Mouse (Mus musculus): ENCODE results near the gene Fam117a. TPM values are rescaled to one million over a fixed set of nuclear protein-coding genes. Genes with fewer than 3 reads are reported as not detected.

The Fam117a gene
- polyA plus RNA-seq, 1 experiment from 2014 or later: 6.0 TPM

GRCm38 (mm10) chr11:95344181-95344580 lies 7.4 kb downstream of the Fam117a start:
- H3K27me3 ChIP-seq: no peaks in the 10 kb centered on the region
- ATAC-seq (no peak), DNase-seq (ENCODE audit: low read depth, low spot score) (no peak)
- in situ Hi-C loops (cut with MboI; ENCODE audit: low pct_unique_long_range_greater_than_20kb): no loop called here
- TF ChIP-seq CTCF (IDR thresholded peaks at IDR 0.05): no peak
- POLR2A ChIA-PET: no interaction called here
- CTCF ChIA-PET: no interaction called here

- H3K27me3 ChIP-seq: no peaks in the 10 kb centered on the region
- ChIA-PET POLR2A (no interaction called here), CTCF (interaction anchor here (1.1 to 1.2 kb wide), 3 partner anchors 9 to 11 kb away, joined by 3 to 4 read pairs (median 3); no protein-coding TSS in a partner anchor)
- TF ChIP-seq CTCF (IDR thresholded peaks at IDR 0.05): no peak
- in situ Hi-C loops (cut with MboI; ENCODE audit: low pct_unique_long_range_greater_than_20kb): loop anchor here (25.0 kb wide), 1 partner anchor 287 kb away; no protein-coding TSS in a partner anchor
- DNase-seq (ENCODE audit: low read depth, low spot score) (no peak), ATAC-seq (no peak)
These were observed 13.5 kb downstream of the Fam117a start for GRCm38 (mm10) chr11:95350289-95350688.

- ATAC-seq (no peak), DNase-seq (ENCODE audit: low read depth, low spot score) (no peak)
- H3K27me3 ChIP-seq: no peaks in the 10 kb centered on the region
- no peak for TF ChIP-seq CTCF (IDR thresholded peaks at IDR 0.05)
- in situ Hi-C loops (cut with MboI; ENCODE audit: low pct_unique_long_range_greater_than_20kb): loop anchor here (25.0 kb wide), 1 partner anchor 286 kb away; no protein-coding TSS in a partner anchor
- ChIA-PET POLR2A (interaction anchor here (1.1 kb wide), 1 partner anchor 16 kb away, joined by 4 read pairs; no protein-coding TSS in a partner anchor), CTCF (interaction anchor here (1.1 to 1.2 kb wide), 2 partner anchors 10 to 12 kb away, joined by 3 to 4 read pairs; no protein-coding TSS in a partner anchor)
These were observed 14.1 kb downstream of the Fam117a start for GRCm38 (mm10) chr11:95350960-95351359.

GRCm38 (mm10) chr11:95352686-95353085 lies 15.9 kb downstream of the Fam117a start:
- no peak for ATAC-seq
- ChIA-PET POLR2A (no interaction called here), CTCF (no interaction called here)
- no peaks in the 10 kb centered on the region for H3K27me3 ChIP-seq
- in situ Hi-C loops (cut with MboI; ENCODE audit: low pct_unique_long_range_greater_than_20kb): loop anchor here (25.0 kb wide), 1 partner anchor 285 kb away; no protein-coding TSS in a partner anchor
- no peak for DNase-seq (ENCODE audit: low read depth, low spot score)
- no peak for TF ChIP-seq CTCF (IDR thresholded peaks at IDR 0.05)

GRCm38 (mm10) chr11:95353226-95353625 lies 16.4 kb downstream of the Fam117a start:
- ATAC-seq (no peak), DNase-seq (ENCODE audit: low read depth, low spot score) (no peak)
- POLR2A ChIA-PET: no interaction called here
- CTCF ChIA-PET: no interaction called here
- TF ChIP-seq CTCF (IDR thresholded peaks at IDR 0.05): no peak
- in situ Hi-C loops (cut with MboI; ENCODE audit: low pct_unique_long_range_greater_than_20kb): loop anchor here (25.0 kb wide), 1 partner anchor 284 kb away; no protein-coding TSS in a partner anchor
- H3K27me3 ChIP-seq: no peaks in the 10 kb centered on the region

- ChIA-PET POLR2A (no interaction called here), CTCF (no interaction called here)
- no peaks in the 10 kb centered on the region for H3K27me3 ChIP-seq
- in situ Hi-C loops (cut with MboI; ENCODE audit: low pct_unique_long_range_greater_than_20kb): loop anchor here (25.0 kb wide), 1 partner anchor 283 kb away; no protein-coding TSS in a partner anchor
- DNase-seq (ENCODE audit: low read depth, low spot score) (no peak), ATAC-seq (no peak)
- no peak for TF ChIP-seq CTCF (IDR thresholded peaks at IDR 0.05)
These were observed 17.6 kb downstream of the Fam117a start for GRCm38 (mm10) chr11:95354228-95354944.

- DNase-seq (ENCODE audit: low read depth, low spot score) (no peak), ATAC-seq (no peak)
- POLR2A ChIA-PET: no interaction called here
- no peak for TF ChIP-seq CTCF (IDR thresholded peaks at IDR 0.05)
- in situ Hi-C loops (cut with MboI; ENCODE audit: low pct_unique_long_range_greater_than_20kb): loop anchor here (25.0 kb wide), 1 partner anchor 282 kb away; no protein-coding TSS in a partner anchor
- no peaks in the 10 kb centered on the region for H3K27me3 ChIP-seq
- CTCF ChIA-PET: no interaction called here
These were observed 18.3 kb downstream of the Fam117a start for GRCm38 (mm10) chr11:95354945-95355660.

GRCm38 (mm10) chr11:95355661-95356011 lies 18.8 kb downstream of the Fam117a start:
- ATAC-seq: no peak
- POLR2A ChIA-PET: no interaction called here
- no peaks in the 10 kb centered on the region for H3K27me3 ChIP-seq
- TF ChIP-seq CTCF (IDR thresholded peaks at IDR 0.05): no peak
- CTCF ChIA-PET: no interaction called here
- in situ Hi-C loops (cut with MboI; ENCODE audit: low pct_unique_long_range_greater_than_20kb): loop anchor here (25.0 kb wide), 1 partner anchor 282 kb away; no protein-coding TSS in a partner anchor
- DNase-seq (ENCODE audit: low read depth, low spot score): no peak

GRCm38 (mm10) chr11:95356039-95356438 lies 19.2 kb downstream of the Fam117a start:
- no peak for DNase-seq (ENCODE audit: low read depth, low spot score)
- TF ChIP-seq CTCF (IDR thresholded peaks at IDR 0.05): no peak
- no peak for ATAC-seq
- in situ Hi-C loops (cut with MboI; ENCODE audit: low pct_unique_long_range_greater_than_20kb): loop anchor here (25.0 kb wide), 1 partner anchor 281 kb away; no protein-coding TSS in a partner anchor
- ChIA-PET POLR2A (no interaction called here), CTCF (no interaction called here)
- no peaks in the 10 kb centered on the region for H3K27me3 ChIP-seq

- no peak for TF ChIP-seq CTCF (IDR thresholded peaks at IDR 0.05)
- CTCF ChIA-PET: no interaction called here
- DNase-seq (ENCODE audit: low read depth, low spot score): no peak
- in situ Hi-C loops (cut with MboI; ENCODE audit: low pct_unique_long_range_greater_than_20kb): loop anchor here (25.0 kb wide), 1 partner anchor 281 kb away; no protein-coding TSS in a partner anchor
- POLR2A ChIA-PET: no interaction called here
- H3K27me3 ChIP-seq: no peaks in the 10 kb centered on the region
- ATAC-seq: no peak
These were observed 19.9 kb downstream of the Fam117a start for GRCm38 (mm10) chr11:95356469-95357273.

Data from Patski (cell line).